Mouse (Mus musculus) megakaryocyte progenitor cell, adult 5-6 weeks (primary cell): ENCODE data around the gene Xbp1. TPM values are rescaled to one million over a fixed set of nuclear protein-coding genes. Genes with fewer than 3 reads are reported as not detected.
A peak's percentile ranks its signal among the peaks of the same experiment; 100 is the strongest.
"Not testable (repeated sequence)": the region's sequence is repeated elsewhere in the genome, so short reads cannot be mapped to it uniquely, and the experiment has no call there.

ENCODE experiments used
- ATAC-seq: replicated peaks from 2 replicates; pipeline ENCODE4 v1.8.0; 2016; ENCODE audit warnings: mild to moderate bottlenecking, moderate TSS enrichment, inconsistent platforms; ENCODE audit not compliant: poor library complexity
- total RNA-seq, 2 experiments: library from RNA; stranded (forward) in 1 of 2; stranded (reverse) in 1 of 2; fragments of 157-497, 149-512 nt in 1 of 2; fragments of 200-1000 nt in 1 of 2; gene quantifications; 2 replicates each; pipeline versions ENCODE4 v1.2.3 to v1.2.4; 2015 to 2017

Xbp1 gene
- total RNA-seq (2015), result 215 and 235 TPM in 2 replicates
- total RNA-seq (2017), result 165 and 167 TPM in 2 replicates

GRCm38 (mm10) chr11:5520412-5521265, at the start of gene Xbp1:
TSS of gene Xbp1 (plus strand) at chr11:5520659.
- ATAC-seq, result peak; percentile 87

GRCm38 (mm10) chr11:5474130-5474529, 46.3 kb upstream of the Xbp1 start:
- peak; percentile 80 for ATAC-seq

- not testable (repeated sequence) for ATAC-seq
These were observed 44.8 kb upstream of the Xbp1 start for GRCm38 (mm10) chr11:5475556-5476118.

GRCm38 (mm10) chr11:5476806-5477205, 43.7 kb upstream of the Xbp1 start:
- no peak for ATAC-seq

GRCm38 (mm10) chr11:5478193-5478592, 42.3 kb upstream of the Xbp1 start:
- ATAC-seq, result no peak

- no peak for ATAC-seq
These were observed 41.6 kb upstream of the Xbp1 start for GRCm38 (mm10) chr11:5478831-5479230.

- ATAC-seq, result no peak
These were observed 37.9 kb upstream of the Xbp1 start for GRCm38 (mm10) chr11:5482581-5482980.

- ATAC-seq, result peak; percentile 99
These were observed 35.1 kb upstream of the Xbp1 start for GRCm38 (mm10) chr11:5485193-5486011.

GRCm38 (mm10) chr11:5489433-5489832, 31.0 kb upstream of the Xbp1 start:
- ATAC-seq, result not testable (repeated sequence)

- peak; percentile 34; the same call in 1 of the 2 replicates for ATAC-seq
These were observed 29.3 kb upstream of the Xbp1 start for GRCm38 (mm10) chr11:5490989-5491656.

GRCm38 (mm10) chr11:5491912-5492311, 28.5 kb upstream of the Xbp1 start:
- no peak for ATAC-seq

GRCm38 (mm10) chr11:5493869-5494268, 26.6 kb upstream of the Xbp1 start:
- no peak for ATAC-seq

GRCm38 (mm10) chr11:5495286-5495832, 25.1 kb upstream of the Xbp1 start:
- ATAC-seq, result no peak

- no peak for ATAC-seq
These were observed 24.6 kb upstream of the Xbp1 start for GRCm38 (mm10) chr11:5495906-5496305.

GRCm38 (mm10) chr11:5496559-5497248, 23.8 kb upstream of the Xbp1 start:
- ATAC-seq, result no peak; the same call in 1 of the 2 replicates

GRCm38 (mm10) chr11:5498422-5498821, 22.0 kb upstream of the Xbp1 start:
- no peak for ATAC-seq

GRCm38 (mm10) chr11:5498931-5499661, 21.4 kb upstream of the Xbp1 start:
- ATAC-seq, result no peak

- ATAC-seq, result no peak
These were observed 20.4 kb upstream of the Xbp1 start for GRCm38 (mm10) chr11:5499961-5500644.
